8 mouse cellular contexts compared by ENCODE assay signal in genomic region chr4:46073736-46074135, GRCm38 (mm10). TPM values are rescaled to one million over a fixed set of nuclear protein-coding genes. Genes with fewer than 3 reads are reported as not detected.
DNase-seq lines count a peak whose midpoint lies in the region; ATAC-seq lines count a peak whose summit lies in the region.

No protein-coding gene starts in this region.

- peaks cover 40% of the 10 kb centered on the region for H3K4me1 ChIP-seq in heart, embryonic 10.5 days
- peaks cover 5% of the 10 kb centered on the region; the same call in 1 of the 2 replicates for H3K4me1 ChIP-seq in kidney, embryonic 14.5 days (ENCODE audit: control insufficient read depth, insufficient read depth, low read length)

- no peak overlapping the region for H3K4me3 ChIP-seq in heart, embryonic 10.5 days
- H3K4me3 ChIP-seq in kidney, embryonic 14.5 days (ENCODE audit: low read length): no peak overlapping the region

- no peak overlapping the region for H3K4me2 ChIP-seq in kidney, embryonic 14.5 days (replicated peaks; ENCODE audit: low read depth, low read length)

- intact Hi-C loops in heart, postnatal 25 days (cut with DNase I): no loop called here

- no peak overlapping the region for H3K9ac ChIP-seq in kidney, embryonic 14.5 days (ENCODE audit: low read depth, low read length)

- H3K27ac ChIP-seq in heart, embryonic 10.5 days: no peak overlapping the region
- no peak overlapping the region for H3K27ac ChIP-seq in kidney, embryonic 14.5 days (ENCODE audit: low read depth, low read length)

- no peaks in the 10 kb centered on the region for H3K9me3 ChIP-seq in heart, embryonic 10.5 days
- H3K9me3 ChIP-seq in kidney, embryonic 14.5 days (ENCODE audit: control insufficient read depth, low read length): no peaks in the 10 kb centered on the region

- H3K36me3 ChIP-seq in heart, embryonic 10.5 days: peaks cover 36% of the 10 kb centered on the region
- no peaks in the 10 kb centered on the region for H3K36me3 ChIP-seq in kidney, embryonic 14.5 days (ENCODE audit: control insufficient read depth, insufficient read depth, low read length)

- ATAC-seq in megakaryocyte progenitor cell, adult 5-6 weeks (replicated peaks; ENCODE audit: poor library complexity): 0 out of 2 replicates have a peak, but pooled peaks have one; percentile 14
- ATAC-seq in kidney, embryonic 14.5 days (ENCODE audit: low FRiP score, low TSS enrichment): no peak

- peak; percentile 95 for DNase-seq in heart, adult 11 months
- no peak for DNase-seq in heart, postnatal 25 days (ENCODE audit: low spot score)
- peak; percentile 67 for DNase-seq in cerebellum, adult 11 months
- DNase-seq in heart, embryonic 10.5 days (ENCODE audit: low spot score): peak; percentile 94
- no peak for DNase-seq in spleen, postnatal 4 days (ENCODE audit: low spot score in 2 of 2)
- no peak for DNase-seq in thymus, postnatal 14 days

- whole genome bisulfite sequencing in heart, embryonic 10.5 days: 24% methylated on average over 4 of the region's 4 CpGs
- 63% methylated on average over 4 of the region's 4 CpGs for WGBS in kidney, embryonic 14.5 days

- H3K27me3 ChIP-seq in heart, embryonic 10.5 days (ENCODE audit: insufficient read depth, poor library complexity, severe bottlenecking): no peaks in the 10 kb centered on the region
- no peaks in the 10 kb centered on the region; the same call in 1 of the 2 replicates for H3K27me3 ChIP-seq in kidney, embryonic 14.5 days (ENCODE audit: control insufficient read depth, insufficient read depth, low read length)

RNA-seq across cellular contexts. Expression of gene Tmod1, which starts 35.0 kb away (rescaled TPM):
- 100 to 1,000 TPM; 279 to 317 TPM for total RNA-seq in heart, postnatal 25 days (2021)
- 132 and 215 TPM in 2 replicates for polyA plus RNA-seq in heart, embryonic 10.5 days (2016; fragmentation: Nextera tagmentation; extraction: Ambion mirVana)
- total RNA-seq in megakaryocyte progenitor cell, adult 5-6 weeks (2015): 0.07 and 0.10 TPM in 2 replicates
- total RNA-seq in megakaryocyte progenitor cell, adult 5-6 weeks (2017): 0.04 and 0.14 TPM in 2 replicates
- polyA plus RNA-seq in kidney, embryonic 14.5 days (2014; fragmentation: Nextera tagmentation; extraction: Ambion mirVana): 5.2 and 5.3 TPM in 2 replicates

Comparison
In these comparisons a context has a peak if more than half of its experiments do, and no peak if none do; other contexts are left out.
1. DNase-seq: peak in heart, adult 11 months (single experiment), cerebellum, adult 11 months (single experiment) and heart, embryonic 10.5 days (single experiment); none in heart, postnatal 25 days (single experiment), spleen, postnatal 4 days (0 of 2) and thymus, postnatal 14 days (single experiment).
2. RNA of gene Tmod1, which starts 35.0 kb away (total RNA-seq): 279 to 317 TPM in heart, postnatal 25 days; 0.04 to 0.14 TPM in megakaryocyte progenitor cell, adult 5-6 weeks; every median in the first group is over 100 times any median in the second.